Mouse (Mus musculus): ENCODE results near the gene Tulp4.

GRCm38 (mm10) chr17:6203126-6203525 lies 96.9 kb downstream of the Tulp4 start:
- TF ChIP-seq CTCF (IDR thresholded peaks at IDR 0.05; ENCODE audit: borderline replicate concordance, control insufficient read depth, extremely low read depth, insufficient read depth, low read length, poor library complexity) (no peak), POLR2A (IDR thresholded peaks at IDR 0.05; ENCODE audit: control insufficient read depth, extremely low read depth, insufficient read depth, low read length, poor library complexity) (no peak)
